Mouse (Mus musculus): ENCODE results near the gene Efnb1. TPM values are rescaled to one million over a fixed set of nuclear protein-coding genes. Genes with fewer than 3 reads are reported as not detected.
"Not testable (repeated sequence)": the region's sequence is repeated elsewhere in the genome, so short reads cannot be mapped to it uniquely, and the experiment has no call there.

The Efnb1 gene
- polyA plus RNA-seq (2012): 0.03 and 0.06 TPM in 2 replicates

- Histone ChIP-seq H3K36me3 (ENCODE audit: control insufficient read depth) (no peaks in the 10 kb centered on the region), H3K4me3 (replicated peaks) (peak within 1 kb of the TSS; percentile 49), H3K9me3 (ENCODE audit: control insufficient read depth, low read length) (peaks cover 22% of the 10 kb centered on the region), H3K27me3 (ENCODE audit: control insufficient read depth) (peaks cover 47% of the 10 kb centered on the region), H3K4me1 (ENCODE audit: control insufficient read depth) (peaks cover 15% of the 10 kb centered on the region)
- TF ChIP-seq TAL1 (IDR thresholded peaks at IDR 0.05; ENCODE audit: low read length) (no peak), GATA1 (IDR thresholded peaks at IDR 0.05; ENCODE audit: low read length) (no peak)
Measured at GRCm38 (mm10) chrX:99135523-99136258, at the start of gene Efnb1. TSS of gene Efnb1 (plus strand) at chrX:99136130.

- TF ChIP-seq TAL1 (IDR thresholded peaks at IDR 0.05; ENCODE audit: low read length) (no peak), GATA1 (IDR thresholded peaks at IDR 0.05; ENCODE audit: low read length) (no peak)
- Histone ChIP-seq H3K4me3 (replicated peaks) (no peak overlapping the region), H3K4me1 (ENCODE audit: control insufficient read depth) (no peaks in the 10 kb centered on the region), H3K9me3 (ENCODE audit: control insufficient read depth, low read length) (no peaks in the 10 kb centered on the region), H3K27me3 (ENCODE audit: control insufficient read depth) (peaks cover 10% of the 10 kb centered on the region), H3K36me3 (ENCODE audit: control insufficient read depth) (no peaks in the 10 kb centered on the region)
Measured at GRCm38 (mm10) chrX:99092704-99093103, 43.2 kb upstream of the Efnb1 start.

GRCm38 (mm10) chrX:99111088-99111724 is 24.7 kb upstream of the Efnb1 start:
- H3K27me3 ChIP-seq (ENCODE audit: control insufficient read depth); H3K36me3 ChIP-seq (ENCODE audit: control insufficient read depth); H3K4me3 ChIP-seq (replicated peaks): not testable (repeated sequence)

GRCm38 (mm10) chrX:99119510-99119909 is 16.4 kb upstream of the Efnb1 start:
- H3K9me3 ChIP-seq (ENCODE audit: control insufficient read depth, low read length): no peaks in the 10 kb centered on the region
- H3K27me3 ChIP-seq (ENCODE audit: control insufficient read depth): no peaks in the 10 kb centered on the region; the same call in 1 of the 2 replicates
- no peaks in the 10 kb centered on the region for H3K36me3 ChIP-seq (ENCODE audit: control insufficient read depth)
- no peak overlapping the region for H3K4me3 ChIP-seq (replicated peaks)
- no peaks in the 10 kb centered on the region for H3K4me1 ChIP-seq (ENCODE audit: control insufficient read depth)
- TF ChIP-seq TAL1 (IDR thresholded peaks at IDR 0.05; ENCODE audit: low read length) (no peak), GATA1 (IDR thresholded peaks at IDR 0.05; ENCODE audit: low read length) (no peak)

More at GRCm38 (mm10) chrX:99111088-99111724, 24.7 kb upstream of the Efnb1 start:
- H3K4me1 ChIP-seq (ENCODE audit: control insufficient read depth); H3K9me3 ChIP-seq (ENCODE audit: control insufficient read depth, low read length): not testable (repeated sequence)

- TF ChIP-seq TAL1 (IDR thresholded peaks at IDR 0.05; ENCODE audit: low read length) (no peak), GATA1 (IDR thresholded peaks at IDR 0.05; ENCODE audit: low read length) (no peak)
- Histone ChIP-seq H3K27me3 (ENCODE audit: control insufficient read depth) (peaks cover 3% of the 10 kb centered on the region), H3K9me3 (ENCODE audit: control insufficient read depth, low read length) (0 out of 2 replicates have a peak, but pooled peaks cover 1% of the 10 kb centered on the region), H3K4me1 (ENCODE audit: control insufficient read depth) (peaks cover 1% of the 10 kb centered on the region; the same call in 1 of the 2 replicates), H3K36me3 (ENCODE audit: control insufficient read depth) (no peaks in the 10 kb centered on the region), H3K4me3 (replicated peaks) (no peak overlapping the region)
Measured at GRCm38 (mm10) chrX:99130059-99130458, 5.9 kb upstream of the Efnb1 start.

- TF ChIP-seq TAL1 (IDR thresholded peaks at IDR 0.05; ENCODE audit: low read length): no peak
- no peak for TF ChIP-seq GATA1 (IDR thresholded peaks at IDR 0.05; ENCODE audit: low read length)
- Histone ChIP-seq H3K27me3 (ENCODE audit: control insufficient read depth) (peaks cover 28% of the 10 kb centered on the region), H3K9me3 (ENCODE audit: control insufficient read depth, low read length) (peaks cover 22% of the 10 kb centered on the region), H3K36me3 (ENCODE audit: control insufficient read depth) (no peaks in the 10 kb centered on the region), H3K4me1 (ENCODE audit: control insufficient read depth) (peaks cover 15% of the 10 kb centered on the region), H3K4me3 (replicated peaks) (no peak overlapping the region)
Measured at GRCm38 (mm10) chrX:99132573-99132972, 3.4 kb upstream of the Efnb1 start.

- Histone ChIP-seq H3K9me3 (ENCODE audit: control insufficient read depth, low read length) (peaks cover 22% of the 10 kb centered on the region), H3K27me3 (ENCODE audit: control insufficient read depth) (peaks cover 47% of the 10 kb centered on the region), H3K36me3 (ENCODE audit: control insufficient read depth) (no peaks in the 10 kb centered on the region), H3K4me1 (ENCODE audit: control insufficient read depth) (peaks cover 15% of the 10 kb centered on the region), H3K4me3 (replicated peaks) (no peak overlapping the region)
- no peak for TF ChIP-seq TAL1 (IDR thresholded peaks at IDR 0.05; ENCODE audit: low read length)
- no peak for TF ChIP-seq GATA1 (IDR thresholded peaks at IDR 0.05; ENCODE audit: low read length)
Measured at GRCm38 (mm10) chrX:99134891-99135290, 1.0 kb upstream of the Efnb1 start.

- Histone ChIP-seq H3K9me3 (ENCODE audit: control insufficient read depth, low read length) (peaks cover 22% of the 10 kb centered on the region), H3K27me3 (ENCODE audit: control insufficient read depth) (peaks cover 47% of the 10 kb centered on the region), H3K4me1 (ENCODE audit: control insufficient read depth) (peaks cover 15% of the 10 kb centered on the region), H3K4me3 (replicated peaks) (peak overlapping the region; percentile 49), H3K36me3 (ENCODE audit: control insufficient read depth) (no peaks in the 10 kb centered on the region)
- no peak for TF ChIP-seq GATA1 (IDR thresholded peaks at IDR 0.05; ENCODE audit: low read length)
- TF ChIP-seq TAL1 (IDR thresholded peaks at IDR 0.05; ENCODE audit: low read length): no peak
Measured at GRCm38 (mm10) chrX:99136431-99136966, 569 bp downstream of the Efnb1 start.

- Histone ChIP-seq H3K4me3 (replicated peaks) (peak overlapping the region; percentile 49), H3K9me3 (ENCODE audit: control insufficient read depth, low read length) (peaks cover 22% of the 10 kb centered on the region), H3K36me3 (ENCODE audit: control insufficient read depth) (no peaks in the 10 kb centered on the region), H3K4me1 (ENCODE audit: control insufficient read depth) (peaks cover 15% of the 10 kb centered on the region), H3K27me3 (ENCODE audit: control insufficient read depth) (peaks cover 47% of the 10 kb centered on the region)
- TF ChIP-seq GATA1 (IDR thresholded peaks at IDR 0.05; ENCODE audit: low read length): no peak
- no peak for TF ChIP-seq TAL1 (IDR thresholded peaks at IDR 0.05; ENCODE audit: low read length)
Measured at GRCm38 (mm10) chrX:99137143-99137870, 1.4 kb downstream of the Efnb1 start.

Measured in erythroblast, embryonic 14.5 days (primary cell).